Mouse (Mus musculus): Measurements from ENCODE around the gene Bcar1.

- TF ChIP-seq CTCF (IDR thresholded peaks at IDR 0.05; ENCODE audit: low read depth) (no peak), EP300 (IDR thresholded peaks at IDR 0.05; ENCODE audit: low read depth) (no peak)
Observed at GRCm38 (mm10) chr8:111699035-111699434, 44.6 kb downstream of the Bcar1 start.
